Mouse (Mus musculus) heart, embryonic 14.5 days (tissue): Measurements from ENCODE around the gene Sec14l2. TPM values are rescaled to one million over a fixed set of nuclear protein-coding genes. Genes with fewer than 3 reads are reported as not detected.
"Not testable (repeated sequence)": the region's sequence is repeated elsewhere in the genome, so short reads cannot be mapped to it uniquely, and the experiment has no call there.

Experiments
- ATAC-seq: fragments of 200-750 bp; cut with Nextera tagmentation; 2 replicates; pipeline ENCODE4 v1.8.0; 2017; ENCODE audit warnings: low read depth, moderate TSS enrichment; ENCODE audit not compliant: insufficient number of reproducible peaks, insufficient read depth, low FRiP score
- H3K27ac ChIP-seq, 2 experiments: fragments of 200-500 bp in 1 of 2; fragments of 300-500 bp in 1 of 2; sonication (generic) in 1 of 2; replicated peaks in 1 of 2; 2 replicates each; pipeline ENCODE4 v1.5.1; 2012 to 2014; ENCODE audit warnings: low read depth in 2 of 2, low read length in 2 of 2, control low read depth in 1 of 2, mild to moderate bottlenecking in 1 of 2, mixed read lengths in 1 of 2; ENCODE audit not compliant: control insufficient read depth in 1 of 2, insufficient read depth in 1 of 2
- H3K27me3 ChIP-seq: fragments of 300-500 bp; sonication (generic); 2 replicates; pipeline ENCODE4 v1.6.1; 2014; ENCODE audit warnings: mild to moderate bottlenecking, low read length, control low read depth; ENCODE audit not compliant: control insufficient read depth, insufficient read depth
- H3K36me3 ChIP-seq: fragments of 300-500 bp; sonication (generic); 2 replicates; pipeline ENCODE4 v1.6.1; 2014; ENCODE audit warnings: mild to moderate bottlenecking, control low read depth, low read length, mixed read lengths; ENCODE audit not compliant: control insufficient read depth, insufficient read depth
- H3K4me1 ChIP-seq, 2 experiments: fragments of 200-500 bp in 1 of 2; fragments of 300-500 bp in 1 of 2; sonication (generic) in 1 of 2; 2 replicates each; pipeline ENCODE4 v1.6.1; 2012 to 2014; ENCODE audit warnings: low read length in 2 of 2, control low read depth in 1 of 2, mixed read lengths in 1 of 2; ENCODE audit not compliant: control insufficient read depth in 2 of 2, insufficient read depth in 2 of 2
- H3K4me2 ChIP-seq: fragments of 300-500 bp; sonication (generic); 2 replicates; pipeline ENCODE4 v1.6.1; 2014; ENCODE audit warnings: mild to moderate bottlenecking, low read length
- H3K4me3 ChIP-seq, 2 experiments: fragments of 200-500 bp in 1 of 2; fragments of 300-500 bp in 1 of 2; sonication (generic) in 1 of 2; 2 replicates each; pipeline ENCODE4 v1.5.1; 2012 to 2014; ENCODE audit warnings: low read length in 2 of 2, mild to moderate bottlenecking in 2 of 2, control low read depth in 1 of 2, low read depth in 1 of 2, moderate library complexity in 1 of 2; ENCODE audit not compliant: control insufficient read depth in 1 of 2, insufficient read depth in 1 of 2
- H3K9ac ChIP-seq: fragments of 300-500 bp; sonication (generic); 2 replicates; pipeline ENCODE4 v1.6.1; 2014; ENCODE audit warnings: mild to moderate bottlenecking, low read length
- H3K9me3 ChIP-seq: fragments of 300-500 bp; sonication (generic); 2 replicates; pipeline ENCODE4 v1.6.1; 2016; ENCODE audit warnings: low read length, control low read depth; ENCODE audit not compliant: control insufficient read depth
- WGBS: fragments of 180-500 bp; shearing (Covaris S2); extraction: QIAGEN DNeasy Blood & Tissue Kit; methylation state at CpG from one replicate; pipeline ENCODE4 v1.1.7; 2014; 5-methylcytosine and 5-hydroxymethylcytosine counted together
- polyA plus RNA-seq: library from polyadenylated mRNA; unstranded; fragments of >200 nt; fragmentation: Nextera tagmentation; extraction: Ambion mirVana; gene quantifications from 2 replicates; pipeline ENCODE4 v1.2.1, GENCODE M21; 2014

Sec14l2 gene
- polyA plus RNA-seq, 1 experiment from 2014 or later = 0.58 TPM

DNA sequence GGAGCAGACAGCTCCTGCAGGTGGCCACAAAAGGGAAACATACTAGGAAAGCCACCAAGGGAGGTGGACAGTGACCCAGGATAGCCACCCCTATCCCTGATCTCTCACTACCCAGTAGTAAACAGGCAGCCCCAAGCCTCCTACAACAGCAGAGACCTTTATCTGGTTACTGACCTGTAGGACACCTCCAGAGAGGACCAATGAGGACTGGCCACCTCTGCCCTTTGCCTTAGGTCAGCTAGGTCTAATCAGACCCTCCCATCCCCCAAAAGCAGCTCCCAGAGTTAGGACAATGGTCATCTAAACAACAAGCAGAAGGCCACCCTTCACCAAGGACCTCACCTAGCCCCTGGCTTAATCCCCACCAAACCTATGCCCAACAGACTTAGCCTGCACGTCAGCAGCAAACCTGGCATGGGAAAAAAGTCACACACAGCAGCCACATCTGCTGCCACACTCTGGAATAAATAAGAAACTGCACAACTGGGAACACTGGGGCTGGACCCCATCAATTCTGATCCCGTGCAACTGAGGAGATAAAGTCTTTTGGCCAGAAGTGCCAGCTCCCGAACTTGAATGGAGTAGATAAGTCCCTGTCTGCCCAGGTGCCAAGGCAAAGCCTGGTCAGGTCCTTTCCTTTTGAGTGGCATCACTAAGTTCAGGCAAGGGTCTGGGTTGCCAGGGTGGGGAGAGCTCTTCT, 5.7 kb downstream of the Sec14l2 start:
- Histone ChIP-seq H3K9ac (peak overlapping the region; percentile 58; the same call in 1 of the 2 replicates), H3K9me3 (no peaks in the 10 kb centered on the region), H3K4me2 (peak overlapping the region; percentile 73), H3K4me1 (peaks cover 21 to 35% of the 10 kb centered on the region in 2 experiments), H3K4me3 (peak overlapping the region; percentile 39 to 43), H3K36me3 (no peaks in the 10 kb centered on the region), H3K27me3 (peaks cover 19% of the 10 kb centered on the region; the same call in 1 of the 2 replicates), H3K27ac (no peak overlapping the region)
- ATAC-seq = no peak
- WGBS = 11% methylated on average over 3 of the region's 3 CpGs

- no peaks in the 10 kb centered on the region for H3K36me3 ChIP-seq
- H3K4me3 ChIP-seq = no peak overlapping the region
- no peaks in the 10 kb centered on the region for H3K9me3 ChIP-seq
- ATAC-seq = no peak
- peaks cover 21 to 35% of the 10 kb centered on the region in 2 experiments for H3K4me1 ChIP-seq
- no peak overlapping the region for H3K4me2 ChIP-seq
- no peak overlapping the region for H3K27ac ChIP-seq
- 46% methylated on average over 11 of the region's 11 CpGs for WGBS
- peaks cover 19% of the 10 kb centered on the region; the same call in 1 of the 2 replicates for H3K27me3 ChIP-seq
- no peak overlapping the region for H3K9ac ChIP-seq
These were observed 6.6 kb downstream of the Sec14l2 start for GRCm38 (mm10) chr11:4116458-4117141.

DNA sequence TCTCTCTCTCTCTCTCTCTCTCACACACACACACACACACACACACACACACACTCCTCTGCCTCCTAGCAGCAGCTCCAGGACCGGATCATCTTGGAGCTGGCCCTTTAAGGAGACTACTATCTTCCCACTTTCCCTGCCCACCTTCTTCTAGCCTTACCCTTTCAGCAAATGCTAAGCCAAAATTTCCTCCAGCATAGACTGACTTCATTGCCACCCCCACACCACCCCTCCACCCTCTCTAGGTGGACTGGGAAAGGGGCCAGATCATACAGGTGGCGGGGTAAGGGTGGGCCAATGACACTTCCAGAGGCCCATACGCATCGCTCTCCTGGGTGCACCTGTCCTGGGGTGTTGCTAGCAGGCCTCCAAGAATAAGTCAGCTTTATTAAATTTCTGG, 7.8 kb downstream of the Sec14l2 start:
- Histone ChIP-seq H3K4me2 (no peak overlapping the region), H3K9me3 (no peaks in the 10 kb centered on the region), H3K4me3 (no peak overlapping the region), H3K36me3 (no peaks in the 10 kb centered on the region), H3K4me1 (peaks cover 21 to 35% of the 10 kb centered on the region in 2 experiments), H3K27ac (no peak overlapping the region), H3K9ac (no peak overlapping the region), H3K27me3 (peaks cover 19% of the 10 kb centered on the region; the same call in 1 of the 2 replicates)
- 84% methylated on average over 4 of the region's 4 CpGs for WGBS
- no peak for ATAC-seq

DNA sequence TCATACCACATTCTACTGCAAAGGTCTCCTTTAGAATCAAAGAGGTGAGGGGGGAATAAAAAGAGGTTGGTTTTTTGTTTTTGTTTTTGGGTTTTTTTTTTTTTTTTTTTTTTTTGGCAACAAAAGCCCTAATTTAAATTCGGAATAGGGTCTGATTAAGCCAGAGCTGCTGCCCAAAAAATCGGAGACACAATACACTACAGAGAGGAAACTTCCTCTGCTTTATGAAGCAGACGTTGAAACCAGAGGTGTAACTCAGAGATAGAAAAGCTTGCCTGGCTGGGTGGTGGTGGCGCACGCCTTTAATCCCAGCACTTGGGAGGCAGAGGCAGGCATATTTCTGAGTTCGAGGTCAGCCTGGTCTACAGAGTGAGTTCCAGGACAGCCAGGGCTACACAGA, 8.7 kb downstream of the Sec14l2 start:
- not testable (repeated sequence) for H3K9ac ChIP-seq, H3K9me3 ChIP-seq, H3K4me3 ChIP-seq, ATAC-seq, H3K36me3 ChIP-seq, H3K4me2 ChIP-seq, H3K27ac ChIP-seq
- H3K27me3 ChIP-seq = peaks cover 19% of the 10 kb centered on the region; the same call in 1 of the 2 replicates
- 81% methylated on average over 6 of the region's 6 CpGs for WGBS
- peaks cover 16 to 28% of the 10 kb centered on the region in 2 experiments for H3K4me1 ChIP-seq

- WGBS = 66% methylated on average over 6 of the region's 6 CpGs
- peaks cover 11 to 23% of the 10 kb centered on the region in 2 experiments for H3K4me1 ChIP-seq
- no peak overlapping the region for H3K27ac ChIP-seq
- H3K9ac ChIP-seq = no peak overlapping the region
- no peak for ATAC-seq
- H3K36me3 ChIP-seq = no peaks in the 10 kb centered on the region
- H3K4me2 ChIP-seq = no peak overlapping the region
- H3K4me3 ChIP-seq = no peak overlapping the region
- H3K9me3 ChIP-seq = no peaks in the 10 kb centered on the region
- peaks cover 14% of the 10 kb centered on the region; the same call in 1 of the 2 replicates for H3K27me3 ChIP-seq
These were observed 9.2 kb downstream of the Sec14l2 start for GRCm38 (mm10) chr11:4113970-4114369.

DNA sequence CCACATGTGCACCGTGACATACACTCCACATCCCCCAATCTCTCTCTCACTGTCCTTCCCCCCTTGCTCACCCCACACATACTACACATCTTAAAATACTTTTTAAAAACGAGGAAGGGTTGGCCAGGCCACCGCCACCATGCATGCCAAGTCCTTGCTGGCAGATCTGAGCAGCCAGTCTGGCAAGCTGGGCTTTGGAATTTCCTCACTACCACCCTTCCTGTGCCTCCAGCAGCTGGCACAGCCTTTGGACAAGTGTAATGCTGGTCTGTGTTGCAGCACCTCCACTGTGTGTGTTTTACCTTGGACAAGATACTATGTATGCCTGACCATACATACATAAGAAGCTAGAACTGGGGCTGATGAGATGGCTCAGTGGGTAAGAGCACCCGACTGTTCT, 9.7 kb downstream of the Sec14l2 start:
- H3K4me1 ChIP-seq = peaks cover 10 to 18% of the 10 kb centered on the region in 2 experiments
- peaks cover 13% of the 10 kb centered on the region; the same call in 1 of the 2 replicates for H3K27me3 ChIP-seq
- no peak overlapping the region for H3K27ac ChIP-seq
- ATAC-seq = no peak
- 76% methylated on average over 4 of the region's 4 CpGs for WGBS
- H3K4me3 ChIP-seq = no peak overlapping the region
- H3K9me3 ChIP-seq = no peaks in the 10 kb centered on the region
- no peak overlapping the region for H3K4me2 ChIP-seq
- H3K9ac ChIP-seq = no peak overlapping the region
- no peaks in the 10 kb centered on the region for H3K36me3 ChIP-seq

DNA sequence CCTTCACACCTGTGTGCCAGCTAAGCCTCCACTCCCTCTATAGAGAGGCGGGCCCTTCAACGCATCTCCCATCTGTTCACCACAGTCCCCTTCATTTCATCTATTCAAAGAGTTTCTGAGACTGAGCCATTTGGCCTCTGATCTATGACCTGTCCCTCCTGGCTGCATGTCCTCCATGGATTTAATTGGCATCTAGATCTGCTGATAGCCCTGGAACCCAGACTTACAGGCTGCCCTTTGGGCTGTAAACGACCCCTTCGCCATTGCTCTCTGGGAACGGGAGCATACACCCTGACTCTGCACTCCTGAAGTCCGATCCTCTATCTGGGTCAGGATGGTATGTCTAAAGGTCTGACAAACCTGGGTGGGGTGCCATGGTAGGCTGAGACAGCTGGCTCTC, 10.4 kb downstream of the Sec14l2 start:
- Histone ChIP-seq H3K9me3 (no peaks in the 10 kb centered on the region), H3K9ac (no peak overlapping the region), H3K27me3 (peaks cover 13% of the 10 kb centered on the region; the same call in 1 of the 2 replicates), H3K4me1 (peaks cover 6 to 13% of the 10 kb centered on the region in 2 experiments), H3K36me3 (no peaks in the 10 kb centered on the region), H3K4me3 (no peak overlapping the region), H3K4me2 (no peak overlapping the region), H3K27ac (no peak overlapping the region)
- WGBS = 85% methylated on average over 6 of the region's 6 CpGs
- ATAC-seq = no peak
